Mouse (Mus musculus): Measurements from ENCODE around the gene Cd101.

The Cd101 gene

DNA sequence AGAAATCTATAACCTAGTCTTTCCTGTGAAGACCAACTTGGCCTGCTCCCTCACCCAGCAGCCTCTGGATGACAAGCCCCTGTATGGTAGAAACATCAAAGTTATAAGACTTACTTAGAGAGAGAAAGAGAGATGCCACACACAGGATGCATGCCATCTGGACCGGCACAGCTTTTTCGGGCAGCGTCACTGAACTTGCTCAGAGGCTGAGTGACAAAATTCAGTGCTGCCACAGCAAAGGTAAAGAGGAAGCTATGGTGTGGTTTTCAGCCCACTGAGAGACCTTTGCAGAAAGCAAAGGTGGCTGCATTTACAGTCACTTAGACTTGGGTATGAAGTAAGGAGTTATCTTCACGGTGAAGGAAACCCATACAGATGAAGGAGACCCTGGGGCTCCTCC, at the start of gene Cd101:
TSS of gene Cd101 (minus strand) at position 218 of the 400 bp plus-strand sequence.
- DNase-seq (ENCODE audit: low spot score in 2 of 2): peak; percentile 72 to 73

DNA sequence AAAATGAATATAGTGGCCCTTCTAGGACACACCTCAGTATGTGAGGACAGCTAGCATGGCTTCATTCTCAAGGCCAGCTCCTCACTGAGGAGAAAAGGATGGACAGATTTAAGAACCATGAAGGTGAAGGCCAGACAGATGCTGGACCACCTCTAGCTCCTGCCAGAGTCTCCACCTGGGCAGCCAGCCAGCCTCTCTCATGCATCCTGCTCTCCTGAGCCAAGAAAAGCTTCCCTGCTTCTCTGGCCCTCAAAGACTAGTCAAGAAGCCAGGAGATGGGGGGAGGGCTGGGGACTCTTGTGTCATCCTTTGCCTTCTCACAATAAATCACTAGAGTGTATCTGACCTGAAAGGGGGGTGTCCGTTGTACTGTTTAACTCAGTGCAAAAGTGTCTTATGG, 49.0 kb upstream of the Cd101 start:
- DNase-seq (ENCODE audit: low spot score in 2 of 2): no peak

DNA sequence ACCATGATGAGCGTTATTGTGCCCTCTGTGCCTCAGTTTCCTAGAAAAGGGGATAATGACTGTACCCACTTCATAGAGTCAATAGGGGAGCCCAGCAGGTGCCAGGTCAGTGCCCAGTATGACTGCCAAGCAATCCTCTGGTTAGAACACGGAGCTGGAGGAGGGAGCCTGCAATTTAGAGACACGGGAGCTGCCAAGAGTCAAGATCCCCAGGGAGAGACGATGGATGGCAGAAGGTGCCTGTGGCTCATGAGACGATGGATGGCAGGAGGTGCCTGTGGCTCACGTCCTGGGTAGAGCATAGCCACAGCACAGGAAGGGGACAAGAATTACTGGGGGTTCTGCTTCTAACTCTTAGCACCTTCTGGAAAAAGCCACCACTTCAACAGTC, 48.3 kb upstream of the Cd101 start:
- no peak for DNase-seq (ENCODE audit: low spot score in 2 of 2)

DNA sequence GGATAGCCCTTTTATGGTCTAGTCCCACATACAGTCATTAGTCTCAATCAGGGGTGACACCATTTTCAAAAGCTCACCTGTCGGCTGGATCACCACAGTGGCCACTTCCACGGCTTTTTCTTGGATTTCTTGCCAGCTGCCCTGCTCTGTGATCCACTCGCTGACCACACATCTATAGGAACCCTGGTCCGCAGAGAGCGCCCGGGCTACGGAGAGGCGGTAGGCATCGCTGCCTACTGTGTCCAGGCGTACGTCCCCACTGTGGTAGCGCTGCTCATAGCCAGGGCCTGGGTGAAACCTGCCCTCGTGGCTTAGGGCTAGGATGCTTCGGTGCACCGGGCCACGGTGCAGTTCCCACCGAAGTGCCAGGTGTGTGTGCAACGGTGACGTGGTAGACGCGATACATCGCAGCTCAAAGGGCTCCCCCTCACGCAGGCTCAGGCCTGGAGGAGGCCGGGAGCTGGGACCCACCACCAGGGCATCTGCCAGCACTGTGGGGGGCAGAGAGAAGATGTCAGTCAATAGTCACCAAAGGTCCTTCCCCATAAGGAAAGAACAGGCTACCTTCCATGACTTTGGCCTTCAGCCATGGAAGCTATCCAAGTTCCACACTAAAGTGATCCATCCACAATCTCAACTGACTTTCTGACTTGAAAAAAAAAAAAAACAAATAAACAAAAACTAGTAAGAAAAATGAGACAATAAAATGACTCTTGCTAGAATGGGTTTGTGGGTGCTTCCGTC, 47.8 kb upstream of the Cd101 start:
- DNase-seq (ENCODE audit: low spot score in 2 of 2): no peak

DNA sequence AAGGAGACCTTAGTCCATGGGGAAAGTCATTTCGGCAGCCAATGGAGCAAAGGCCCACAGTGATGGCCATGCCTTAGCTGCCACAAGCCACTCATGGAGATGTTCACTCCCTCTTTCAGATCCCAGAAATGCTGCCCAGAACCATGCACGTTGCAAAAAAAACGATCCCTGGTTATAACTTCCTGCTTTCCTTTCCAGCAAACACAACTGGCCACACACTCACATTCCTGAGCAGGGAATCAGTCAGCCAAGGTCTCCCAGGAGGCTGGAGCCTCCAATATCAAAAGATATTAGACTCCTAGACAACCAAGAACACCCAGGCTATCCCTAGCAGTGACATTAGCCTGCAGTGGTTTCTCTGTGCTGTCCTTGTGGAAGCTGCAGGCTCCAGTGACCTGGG, 46.5 kb upstream of the Cd101 start:
- DNase-seq (ENCODE audit: low spot score in 2 of 2): no peak

DNA sequence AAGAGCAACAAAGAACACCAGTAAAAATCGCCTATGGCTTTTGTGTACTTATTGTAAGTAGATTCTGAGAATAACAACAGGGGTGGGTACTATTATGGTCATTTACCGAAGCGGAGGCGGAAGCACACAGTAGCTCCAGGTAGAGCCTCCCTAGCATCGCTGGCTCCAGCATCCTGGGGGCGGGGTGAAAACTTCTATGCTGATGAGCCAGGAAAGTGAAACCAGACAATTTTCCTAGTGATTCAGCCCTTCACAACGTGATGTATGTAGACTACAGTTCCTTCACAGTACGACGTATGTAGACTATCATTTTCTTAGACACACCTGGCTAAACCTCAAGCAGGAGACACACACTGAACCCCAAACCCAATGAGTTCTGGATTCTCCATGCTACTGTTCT, 44.0 kb upstream of the Cd101 start:
- no peak for DNase-seq (ENCODE audit: low spot score in 2 of 2)

DNA sequence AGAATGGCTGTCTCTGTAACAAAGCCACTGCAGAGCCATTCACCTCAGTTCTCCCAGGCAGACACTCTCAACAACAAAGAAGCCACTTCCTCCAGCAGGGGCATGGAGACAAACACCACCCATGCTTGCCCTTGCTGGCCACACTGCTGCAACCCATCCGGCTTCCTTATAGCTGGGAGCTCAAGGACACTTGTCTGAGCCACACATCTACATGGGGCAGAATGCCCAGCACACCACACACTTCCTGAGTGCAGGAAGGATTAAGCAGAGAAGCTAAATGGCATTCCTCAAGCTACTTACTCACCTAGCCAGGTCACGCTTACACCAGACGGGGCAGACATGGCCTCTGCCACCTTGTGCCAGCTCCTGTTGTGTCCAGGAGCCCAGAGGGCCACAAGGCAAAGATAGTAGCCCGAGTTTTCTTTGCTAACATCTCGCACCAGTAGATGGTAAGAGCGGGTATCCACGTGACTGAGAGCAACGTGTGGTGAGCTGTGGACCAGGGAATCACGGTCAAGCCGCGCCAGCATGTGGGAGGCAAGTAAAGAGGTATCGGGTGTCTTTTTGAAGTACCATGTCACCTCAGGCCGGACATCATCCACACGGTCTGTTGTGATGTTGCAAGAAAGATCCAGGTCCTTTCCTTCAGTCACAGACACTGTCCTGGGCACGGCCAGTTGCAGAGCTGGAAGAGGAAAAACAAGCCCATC, 43.3 kb upstream of the Cd101 start:
- DNase-seq (ENCODE audit: low spot score in 2 of 2): no peak

DNA sequence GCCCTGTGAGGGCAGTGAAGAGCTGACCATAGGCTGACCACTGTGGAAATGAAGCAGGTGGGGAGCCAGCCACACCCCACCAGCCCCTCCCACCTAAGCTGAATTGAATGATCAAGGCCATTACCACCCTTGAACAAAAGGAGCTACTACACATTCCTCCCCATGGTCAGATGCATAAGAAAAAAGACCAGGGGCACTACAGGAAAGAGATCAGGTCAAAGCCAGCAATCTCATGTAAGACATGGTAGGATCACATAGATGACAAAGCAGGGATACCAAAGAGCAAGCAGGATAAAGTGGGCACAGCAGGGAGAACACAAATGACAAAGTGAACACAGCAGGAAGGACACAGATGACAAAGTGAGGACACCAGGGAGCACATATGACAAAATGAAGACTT, 42.2 kb upstream of the Cd101 start:
- DNase-seq (ENCODE audit: low spot score in 2 of 2): no peak

DNA sequence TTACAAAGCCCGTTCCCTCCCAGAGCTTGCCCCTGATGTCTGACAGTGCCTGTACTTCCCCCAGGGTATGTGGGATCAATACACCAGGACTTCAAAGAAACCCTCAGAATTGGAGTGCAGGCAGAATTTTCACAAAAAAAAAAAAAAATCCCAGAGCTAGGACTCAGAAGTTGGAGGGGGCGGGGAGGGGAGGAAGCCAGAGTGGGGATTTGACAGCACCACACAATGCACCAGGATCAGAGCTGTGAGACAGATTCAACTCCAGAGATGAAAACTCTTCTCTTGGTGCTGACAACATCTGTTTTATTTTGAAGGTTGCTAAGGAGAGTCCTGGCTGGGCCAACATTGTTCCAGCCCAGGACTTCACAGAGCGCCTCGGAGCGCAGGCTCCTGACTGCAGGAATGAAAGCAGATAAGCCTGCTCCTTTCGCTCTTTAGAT, 41.5 kb upstream of the Cd101 start:
- DNase-seq (ENCODE audit: low spot score in 2 of 2): no peak

DNA sequence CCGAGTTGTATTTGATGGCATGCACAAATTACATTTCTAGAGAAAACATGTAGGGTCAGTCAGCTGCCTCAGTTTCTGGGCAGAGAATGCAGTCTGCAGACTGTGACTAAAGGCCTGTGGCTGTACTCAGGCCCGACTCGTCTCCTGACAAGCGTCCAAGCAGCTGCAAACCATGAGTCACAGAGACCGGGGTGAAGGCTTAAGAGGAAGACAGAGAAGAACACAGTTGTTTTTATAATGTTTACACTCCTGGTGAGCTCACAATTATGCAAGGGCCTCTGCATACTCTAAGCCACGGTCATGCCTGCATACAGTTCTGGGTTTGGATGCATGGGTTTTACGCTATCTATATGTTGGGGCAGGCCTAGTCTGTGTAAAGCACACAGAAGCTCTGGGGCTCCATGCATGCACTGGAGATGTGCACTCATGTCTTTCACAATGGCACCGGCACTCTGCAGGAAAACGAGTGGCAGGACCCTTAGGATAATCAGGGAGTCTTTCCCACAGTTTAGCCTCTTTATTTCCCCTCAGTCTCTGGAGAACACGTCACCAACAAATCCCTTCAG, 41.0 kb upstream of the Cd101 start:
- DNase-seq (ENCODE audit: low spot score in 2 of 2): no peak

DNA sequence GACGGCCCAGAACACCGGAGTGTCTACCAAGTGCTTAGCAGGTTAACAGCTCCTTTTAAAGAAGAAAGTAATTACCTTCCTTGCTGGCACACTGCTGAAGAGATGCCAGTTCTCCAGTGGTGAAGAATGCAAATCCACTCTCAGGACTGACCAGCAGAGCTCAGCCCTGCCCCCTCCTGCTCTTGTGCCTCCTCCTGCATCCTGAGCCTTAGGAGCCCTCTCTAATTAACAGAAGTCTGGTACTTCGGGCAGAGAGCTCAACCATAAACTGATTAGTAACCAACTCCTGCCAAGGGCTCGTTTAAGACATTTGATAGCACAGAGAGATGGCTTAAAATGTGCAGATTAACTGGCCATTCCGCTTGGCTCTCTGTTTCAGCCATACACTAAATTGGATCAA, 39.3 kb upstream of the Cd101 start:
- no peak for DNase-seq (ENCODE audit: low spot score in 2 of 2)

DNA sequence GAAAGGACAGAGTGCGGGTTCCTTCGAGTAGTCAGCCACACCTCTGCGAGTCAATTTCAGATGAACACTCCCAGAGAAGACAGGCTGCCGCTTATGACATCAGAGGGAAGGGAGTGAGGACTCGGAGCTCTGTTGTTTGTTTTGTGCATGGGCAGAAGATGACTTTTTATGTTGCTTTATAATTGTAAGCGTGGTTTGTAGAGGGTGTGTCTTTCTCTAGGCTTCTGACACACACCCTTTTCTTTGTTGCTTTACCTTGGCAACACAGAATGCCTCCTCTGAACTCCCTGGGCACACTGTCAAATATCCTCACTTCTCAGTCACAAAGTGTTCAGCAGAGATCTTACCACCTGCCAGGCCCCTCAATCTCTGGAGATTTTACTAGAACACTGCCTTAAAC, 36.8 kb upstream of the Cd101 start:
- DNase-seq (ENCODE audit: low spot score in 2 of 2): no peak

DNA sequence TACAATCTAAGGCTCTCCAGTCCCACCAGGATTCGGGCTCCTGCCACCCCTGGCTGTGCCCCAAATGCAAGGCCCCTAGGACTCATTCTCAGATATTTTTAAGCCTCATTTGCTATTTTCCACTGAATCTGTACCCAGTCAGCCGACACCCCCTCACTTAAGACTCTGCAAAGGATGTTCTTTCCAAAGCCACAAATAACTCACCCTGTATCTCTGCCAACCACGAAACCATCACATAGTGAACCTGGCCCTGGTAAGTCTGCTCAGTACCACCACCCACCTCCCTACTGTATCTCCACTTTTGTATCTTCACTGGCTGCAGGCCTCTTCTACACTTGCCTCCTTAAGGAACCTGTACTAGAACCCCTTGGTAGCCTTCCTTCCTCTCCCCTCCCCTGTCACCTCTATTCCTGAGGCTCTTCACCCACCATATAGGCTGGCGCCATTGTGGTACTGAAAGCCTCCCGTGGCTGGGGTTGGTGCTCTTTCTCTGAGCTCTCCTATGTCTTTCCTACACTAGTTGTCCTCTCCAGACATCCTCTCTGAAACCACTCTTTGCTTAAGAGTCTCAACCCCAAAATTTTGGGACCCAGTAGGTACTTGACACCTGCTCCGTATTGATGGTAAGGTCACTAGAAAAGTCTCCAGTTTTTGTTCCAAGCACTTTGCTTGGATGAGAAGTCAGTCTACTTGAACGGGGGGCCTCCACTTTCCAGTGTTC, 32.7 kb upstream of the Cd101 start:
- DNase-seq (ENCODE audit: low spot score in 2 of 2): no peak

DNA sequence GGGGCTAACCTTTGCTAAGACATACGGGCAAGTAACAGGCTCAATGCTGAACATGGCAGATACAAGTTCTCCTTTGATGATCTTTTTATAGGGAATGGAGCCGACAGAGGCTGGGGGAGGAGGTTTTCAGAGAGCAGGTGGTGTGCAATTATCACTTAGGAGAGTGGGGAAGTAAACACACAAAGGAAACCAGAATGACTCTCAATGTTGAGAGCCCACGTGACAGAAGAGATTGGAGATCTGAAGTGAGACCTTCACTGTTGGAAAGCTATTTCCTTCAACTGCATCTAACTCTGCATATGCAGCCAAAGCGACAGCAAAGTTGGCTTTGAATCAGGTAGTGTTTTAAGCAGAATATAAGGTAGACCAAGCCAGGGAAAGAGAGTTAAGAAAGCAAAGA, 29.9 kb upstream of the Cd101 start:
- no peak for DNase-seq (ENCODE audit: low spot score in 2 of 2)

DNA sequence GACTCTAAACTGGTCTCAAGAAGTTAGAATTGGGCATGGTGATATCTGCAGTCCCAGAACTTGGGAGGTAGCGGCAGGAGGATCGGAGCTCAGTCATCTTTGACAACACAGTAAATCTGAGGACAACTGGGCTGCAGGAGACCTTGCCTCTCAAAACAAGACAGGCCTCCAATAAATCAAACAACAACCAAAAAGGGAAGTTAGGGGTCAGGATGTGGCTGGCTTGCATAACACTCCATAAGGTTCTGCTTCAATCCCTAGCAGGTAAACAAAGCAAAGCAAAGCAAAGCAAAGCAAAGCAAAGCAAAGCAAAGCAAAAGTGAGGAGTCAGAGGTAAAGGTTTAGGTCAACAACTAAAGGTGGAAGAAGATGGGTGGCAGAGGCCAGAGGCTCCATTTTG, 28.8 kb upstream of the Cd101 start:
- no peak for DNase-seq (ENCODE audit: low spot score in 2 of 2)

DNA sequence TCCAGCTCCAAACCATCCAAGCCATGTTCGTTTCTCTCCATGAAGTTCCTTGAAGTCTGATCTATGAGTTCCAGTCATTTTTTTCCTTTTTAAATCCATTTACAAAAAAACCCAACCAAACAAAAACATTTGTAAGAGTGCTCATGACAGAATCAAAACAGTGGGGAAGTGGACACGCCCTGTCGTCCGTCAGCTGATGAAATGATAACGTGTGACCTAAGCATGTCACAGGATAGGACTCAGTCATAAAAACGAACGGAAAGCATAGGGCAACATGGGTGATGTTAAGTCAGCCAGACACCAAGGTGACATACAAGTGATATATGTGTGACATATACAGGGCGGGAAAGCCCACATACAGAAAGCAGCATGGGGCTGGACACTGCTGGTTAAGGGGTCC, 25.9 kb upstream of the Cd101 start:
- no peak for DNase-seq (ENCODE audit: low spot score in 2 of 2)

DNA sequence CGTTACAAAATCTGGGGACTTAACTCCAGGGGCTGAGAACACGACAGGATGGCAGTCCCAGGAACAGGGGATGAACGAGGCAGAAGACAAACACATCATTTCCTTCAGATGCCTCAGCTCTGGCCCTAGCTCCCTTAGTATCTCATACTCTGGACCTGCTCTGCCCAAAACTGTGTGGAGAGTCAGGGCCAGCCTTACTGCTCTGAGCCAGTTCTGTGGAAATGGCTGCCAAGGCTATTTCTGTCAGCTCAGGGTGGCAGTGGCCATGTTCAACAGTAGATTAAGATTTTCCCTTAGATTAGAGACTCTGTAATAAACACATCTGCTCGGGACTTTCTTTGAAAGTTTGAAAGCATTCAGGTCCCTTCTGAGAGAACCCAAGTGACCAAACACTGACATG, 22.2 kb upstream of the Cd101 start:
- DNase-seq (ENCODE audit: low spot score in 2 of 2): no peak

DNA sequence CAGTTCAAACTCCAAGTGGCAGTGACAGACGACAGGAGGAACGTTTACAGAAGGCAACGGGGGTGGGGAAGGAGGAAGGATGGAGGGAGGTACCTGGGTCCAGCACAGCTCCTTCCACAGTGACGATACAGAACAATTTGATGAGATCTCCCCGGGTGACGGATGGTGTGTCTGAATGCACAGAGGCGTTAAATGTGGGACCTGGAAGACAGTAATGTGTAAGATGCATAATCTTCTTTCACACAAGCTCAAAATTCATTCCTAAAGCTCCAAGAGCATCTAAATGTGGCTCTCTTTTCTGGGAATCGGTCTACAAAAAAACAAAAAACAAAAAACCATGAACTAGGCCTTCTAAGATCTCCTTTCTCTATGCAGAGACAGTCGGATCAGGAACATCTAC, 20.6 kb upstream of the Cd101 start:
- no peak for DNase-seq (ENCODE audit: low spot score in 2 of 2)

DNA sequence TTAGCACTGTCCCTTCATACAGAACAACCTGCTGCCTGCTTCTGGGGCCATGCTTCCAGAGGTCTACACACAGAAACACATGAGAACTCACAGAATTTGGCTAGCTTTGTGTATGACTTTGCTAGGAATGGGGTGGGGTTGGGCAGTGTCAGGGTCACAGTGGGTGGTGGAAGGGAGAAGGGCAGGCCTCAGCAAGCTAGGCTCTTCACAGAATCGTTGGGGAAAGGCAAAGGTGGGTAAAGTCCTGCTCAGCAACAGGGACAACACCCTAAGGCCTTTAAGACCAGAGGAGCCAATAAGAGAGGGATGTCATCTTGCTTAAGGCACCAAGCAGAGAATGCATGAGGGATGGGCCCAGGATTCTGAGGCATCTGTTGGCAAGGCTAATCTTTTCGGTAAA, 19.4 kb upstream of the Cd101 start:
- DNase-seq (ENCODE audit: low spot score in 2 of 2): no peak

DNA sequence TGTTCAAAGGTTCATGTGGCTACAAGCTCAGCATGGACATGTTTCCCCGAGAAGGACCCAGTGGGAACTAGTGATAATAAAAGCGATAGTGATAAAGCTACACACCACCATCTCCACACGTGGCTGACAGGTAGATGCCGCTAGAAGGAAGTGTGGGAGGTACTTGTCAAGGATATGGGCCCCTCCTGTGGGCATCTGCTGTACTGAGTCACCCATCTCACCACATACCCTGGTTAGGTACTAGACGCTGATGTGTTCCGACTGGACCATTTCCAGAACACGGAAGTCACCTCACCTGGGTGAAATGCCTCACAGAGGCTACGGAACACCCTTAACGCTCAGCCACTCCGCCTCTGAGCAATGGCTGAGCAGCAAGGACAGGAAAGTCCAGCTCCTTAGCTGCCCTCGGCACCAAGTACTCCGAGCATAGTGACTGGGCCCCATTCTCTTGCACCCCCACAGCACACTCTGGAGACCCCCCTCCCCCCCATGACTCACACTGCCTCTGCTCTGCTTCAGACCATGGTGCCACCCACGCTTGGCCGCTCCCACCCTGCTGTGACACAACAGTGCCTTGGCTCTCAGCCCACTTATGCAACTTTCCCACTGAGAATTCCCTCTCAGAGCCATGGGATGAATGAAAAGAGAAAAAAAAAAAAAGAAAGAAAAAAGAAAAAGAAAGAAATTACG, 18.4 kb upstream of the Cd101 start:
- DNase-seq (ENCODE audit: low spot score in 2 of 2): no peak

DNA sequence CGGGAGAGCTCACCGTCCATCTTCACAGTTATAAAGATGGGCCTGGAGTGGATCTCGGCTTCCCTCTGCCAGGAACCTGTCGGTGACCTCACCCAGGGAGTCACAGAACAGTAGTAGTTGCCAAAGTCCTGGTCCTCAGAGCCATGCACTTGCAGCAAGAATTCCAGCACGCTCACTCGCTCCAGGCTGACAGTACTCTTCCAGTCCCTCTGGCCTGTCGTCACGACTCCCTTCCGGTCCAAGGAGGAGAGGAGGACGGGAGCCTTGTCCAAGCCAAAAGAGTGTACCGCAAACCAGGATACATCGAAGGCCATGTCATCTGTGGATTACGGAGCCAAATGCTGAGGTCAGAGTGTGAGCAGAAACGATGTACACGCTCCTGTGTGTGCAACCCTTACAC, 16.1 kb upstream of the Cd101 start:
- no peak for DNase-seq (ENCODE audit: low spot score in 2 of 2)

DNA sequence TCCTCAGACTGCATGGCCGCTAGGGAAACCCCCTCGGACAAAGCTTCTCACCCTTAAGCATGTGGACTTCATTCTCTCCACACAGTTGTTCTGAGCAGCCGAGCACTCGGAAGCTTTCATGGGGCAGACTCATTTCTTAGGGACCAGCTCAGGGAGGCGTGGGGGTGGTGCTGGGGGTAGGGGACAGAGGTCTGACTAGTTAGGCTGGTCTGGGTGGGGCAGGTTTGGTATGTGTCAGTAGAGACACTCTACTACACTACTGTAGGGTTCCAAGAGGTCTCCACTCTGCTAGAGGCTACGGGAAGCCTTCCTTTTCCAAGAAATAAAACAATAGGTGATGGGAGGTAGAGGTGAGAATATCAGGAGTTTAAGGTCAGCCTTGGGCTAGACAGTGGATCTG, 15.3 kb upstream of the Cd101 start:
- no peak for DNase-seq (ENCODE audit: low spot score in 2 of 2)

Data from thymus, postnatal 10 days (tissue).